In genomic region chr9:102543761-102544115, GRCm38 (mm10) we compare ENCODE assay signal across 14 mouse cellular contexts. TPM values are rescaled to one million over a fixed set of nuclear protein-coding genes. Genes with fewer than 3 reads are reported as not detected.
DNase-seq lines count a peak whose midpoint lies in the region; ATAC-seq lines count a peak whose summit lies in the region.
"Had no signal": no experiment of that assay in that cellular context is flagged by ENCODE, and none has a peak within 500 bp of the region (broad histone marks: within the 10 kb centered on the region; RNA-seq: fewer than 3 reads in every experiment).

No protein-coding gene starts in this region.

- no peak overlapping the region for H3K9ac ChIP-seq in kidney, embryonic 16.5 days (replicated peaks; ENCODE audit: low read length)
- no peak overlapping the region for H3K9ac ChIP-seq in forebrain, embryonic 12.5 days
- peak overlapping the region; percentile 78; the same call in 1 of the 2 replicates for H3K9ac ChIP-seq in hindbrain, embryonic 13.5 days
- peak overlapping the region; percentile 76 for H3K9ac ChIP-seq in midbrain, embryonic 16.5 days (ENCODE audit: low read depth, low read length)
- H3K9ac ChIP-seq in liver, embryonic 11.5 days (ENCODE audit: low read depth, low read length): no peak overlapping the region
- H3K9ac ChIP-seq: liver, embryonic 13.5 days had no signal

- ATAC-seq in kidney, embryonic 16.5 days (ENCODE audit: low FRiP score, low TSS enrichment): peak; percentile 28; the same call in 1 of the 2 replicates
- no peak; the same call in 1 of the 2 replicates for ATAC-seq in forebrain, embryonic 12.5 days (ENCODE audit: low FRiP score)
- no peak; the same call in 1 of the 2 replicates for ATAC-seq in hindbrain, embryonic 13.5 days (ENCODE audit: low FRiP score)
- peak; percentile 38 for ATAC-seq in midbrain, embryonic 16.5 days
- ATAC-seq in liver, embryonic 11.5 days (replicated peaks; ENCODE audit: low FRiP score): no peak

- DNase-seq in kidney, adult 9 months: no peak
- no peak for DNase-seq in liver, embryonic 11.5 days (ENCODE audit: low spot score)
- no peak for DNase-seq in Muller cell, postnatal 12 days (ENCODE audit: inconsistent ontology term)
- DNase-seq in left cerebral cortex, postnatal 36 days (ENCODE audit: low spot score in 2 of 2): no peak
- DNase-seq: adrenal gland, postnatal 36 days; kidney, adult 2 months; liver, embryonic 13.5 days; thymus, postnatal 36 days had no signal

- no peak overlapping the region for H3K4me2 ChIP-seq in kidney, embryonic 16.5 days (replicated peaks; ENCODE audit: low read depth, low read length)
- H3K4me2 ChIP-seq in forebrain, embryonic 12.5 days: peak overlapping the region; percentile 75
- peak overlapping the region; percentile 72; the same call in 1 of the 2 replicates for H3K4me2 ChIP-seq in hindbrain, embryonic 13.5 days
- peak overlapping the region; percentile 64; the same call in 1 of the 2 replicates for H3K4me2 ChIP-seq in midbrain, embryonic 16.5 days (ENCODE audit: low read length)
- H3K4me2 ChIP-seq in liver, embryonic 11.5 days: no peak overlapping the region
- H3K4me2 ChIP-seq: liver, embryonic 13.5 days had no signal

- H3K36me3 ChIP-seq in kidney, embryonic 16.5 days (ENCODE audit: insufficient read depth, low read length): no peaks in the 10 kb centered on the region
- no peaks in the 10 kb centered on the region for H3K36me3 ChIP-seq in forebrain, embryonic 12.5 days (replicated peaks)
- no peaks in the 10 kb centered on the region for H3K36me3 ChIP-seq in hindbrain, embryonic 13.5 days
- H3K36me3 ChIP-seq in midbrain, embryonic 16.5 days (ENCODE audit: control insufficient read depth, insufficient read depth, low read length): no peaks in the 10 kb centered on the region
- H3K36me3 ChIP-seq in liver, embryonic 11.5 days (ENCODE audit: control insufficient read depth, insufficient read depth, low read length): no peaks in the 10 kb centered on the region
- H3K36me3 ChIP-seq: liver, embryonic 13.5 days had no signal

- no peaks in the 10 kb centered on the region for H3K9me3 ChIP-seq in kidney, embryonic 16.5 days (ENCODE audit: low read length)
- H3K9me3 ChIP-seq in forebrain, embryonic 12.5 days: no peaks in the 10 kb centered on the region
- no peaks in the 10 kb centered on the region for H3K9me3 ChIP-seq in hindbrain, embryonic 13.5 days
- no peaks in the 10 kb centered on the region for H3K9me3 ChIP-seq in midbrain, embryonic 16.5 days (replicated peaks; ENCODE audit: control insufficient read depth, low read length, poor library complexity, severe bottlenecking)
- H3K9me3 ChIP-seq in liver, embryonic 11.5 days (ENCODE audit: control insufficient read depth, low read length): no peaks in the 10 kb centered on the region
- H3K9me3 ChIP-seq: liver, embryonic 13.5 days had no signal

- 64% methylated on average over 2 of the region's 2 CpGs for WGBS in kidney, embryonic 16.5 days
- 14% methylated on average over 2 of the region's 2 CpGs for WGBS in forebrain, embryonic 12.5 days
- WGBS in hindbrain, embryonic 13.5 days: 25% methylated on average over 2 of the region's 2 CpGs
- WGBS in midbrain, embryonic 16.5 days: 9% methylated on average over 2 of the region's 2 CpGs
- 72% methylated on average over 2 of the region's 2 CpGs for WGBS in liver, embryonic 11.5 days

- H3K4me1 ChIP-seq in kidney, embryonic 16.5 days (ENCODE audit: insufficient read depth, low read length): peaks cover 17% of the 10 kb centered on the region
- peaks cover 42% of the 10 kb centered on the region for H3K4me1 ChIP-seq in forebrain, embryonic 12.5 days
- peaks cover 42% of the 10 kb centered on the region for H3K4me1 ChIP-seq in hindbrain, embryonic 13.5 days (replicated peaks)
- H3K4me1 ChIP-seq in midbrain, embryonic 16.5 days (ENCODE audit: control insufficient read depth, insufficient read depth, low read length): peaks cover 44% of the 10 kb centered on the region
- no peaks in the 10 kb centered on the region for H3K4me1 ChIP-seq in liver, embryonic 11.5 days (replicated peaks; ENCODE audit: control insufficient read depth, insufficient read depth, low read length)
- H3K4me1 ChIP-seq: liver, embryonic 13.5 days had no signal

- H3K27ac ChIP-seq in kidney, embryonic 16.5 days (ENCODE audit: low read length): no peak overlapping the region
- H3K27ac ChIP-seq in forebrain, embryonic 12.5 days: peak overlapping the region; percentile 85
- peak overlapping the region; percentile 97 for H3K27ac ChIP-seq in hindbrain, embryonic 13.5 days
- H3K27ac ChIP-seq in midbrain, embryonic 16.5 days (ENCODE audit: low read length): peak overlapping the region; percentile 96
- H3K27ac ChIP-seq in liver, embryonic 11.5 days (ENCODE audit: low read depth, low read length): no peak overlapping the region
- H3K27ac ChIP-seq: liver, embryonic 13.5 days had no signal

- intact Hi-C loops in left cerebral cortex, postnatal 36 days (cut with DNase I): loop anchor here (2.0 to 10.0 kb wide), 2 partner anchors 853 to 1229 kb away; no protein-coding TSS in a partner anchor

- H3K27me3 ChIP-seq in kidney, embryonic 16.5 days (ENCODE audit: insufficient read depth, low read length): peaks cover 44% of the 10 kb centered on the region
- peaks cover 66% of the 10 kb centered on the region for H3K27me3 ChIP-seq in forebrain, embryonic 12.5 days
- H3K27me3 ChIP-seq in hindbrain, embryonic 13.5 days: peaks cover 23% of the 10 kb centered on the region
- no peaks in the 10 kb centered on the region for H3K27me3 ChIP-seq in midbrain, embryonic 16.5 days (ENCODE audit: control insufficient read depth, insufficient read depth, low read depth, low read length)
- H3K27me3 ChIP-seq in liver, embryonic 11.5 days (replicated peaks; ENCODE audit: control insufficient read depth, insufficient read depth, low read length): peaks cover 27% of the 10 kb centered on the region

- H3K4me3 ChIP-seq in kidney, embryonic 16.5 days (ENCODE audit: low read length): no peak overlapping the region
- H3K4me3 ChIP-seq in forebrain, embryonic 12.5 days (replicated peaks): no peak overlapping the region
- no peak overlapping the region for H3K4me3 ChIP-seq in hindbrain, embryonic 13.5 days
- no peak overlapping the region for H3K4me3 ChIP-seq in midbrain, embryonic 16.5 days (ENCODE audit: low read depth, low read length)
- H3K4me3 ChIP-seq in liver, embryonic 11.5 days (ENCODE audit: low read depth, low read length): no peak overlapping the region
- H3K4me3 ChIP-seq: liver, embryonic 13.5 days had no signal

RNA-seq across cellular contexts. Expression of gene Ky, which starts 38.2 kb away (rescaled TPM):
- 0.12 and 0.17 TPM in 2 replicates for polyA plus RNA-seq in kidney, embryonic 16.5 days (2015; fragmentation: Nextera tagmentation; extraction: Ambion mirVana)
- 0.08 and 0.17 TPM in 2 replicates for polyA plus RNA-seq in forebrain, embryonic 12.5 days (2016; fragmentation: Nextera tagmentation; extraction: Ambion mirVana)
- polyA plus RNA-seq in hindbrain, embryonic 13.5 days (2015; fragmentation: Nextera tagmentation; extraction: Ambion mirVana): 0.29 and 0.36 TPM in 2 replicates
- 0.51 and 0.90 TPM in 2 replicates for polyA plus RNA-seq in midbrain, embryonic 16.5 days (2015; fragmentation: Nextera tagmentation; extraction: Ambion mirVana)
- not detected in 2 replicates for polyA plus RNA-seq in liver, embryonic 11.5 days (2014; fragmentation: Nextera tagmentation; extraction: Ambion mirVana)
- total RNA-seq in left cerebral cortex, postnatal 36 days (2021): 1 to 10 TPM; 2.4 to 3.4 TPM
- total RNA-seq: megakaryocyte progenitor cell, adult 5-6 weeks; MEL had no signal

Comparison
In these comparisons a context has a peak if more than half of its experiments do, and no peak if none do; other contexts are left out.
1. ATAC-seq: peak in kidney, embryonic 16.5 days (single experiment) and midbrain, embryonic 16.5 days (single experiment); none in forebrain, embryonic 12.5 days (single experiment), hindbrain, embryonic 13.5 days (single experiment) and liver, embryonic 11.5 days (single experiment).
2. H3K27ac ChIP-seq: peak in forebrain, embryonic 12.5 days (single experiment), hindbrain, embryonic 13.5 days (single experiment) and midbrain, embryonic 16.5 days (single experiment); none in kidney, embryonic 16.5 days (single experiment) and liver, embryonic 11.5 days (single experiment).
3. H3K4me2 ChIP-seq: peak in forebrain, embryonic 12.5 days (single experiment), hindbrain, embryonic 13.5 days (single experiment) and midbrain, embryonic 16.5 days (single experiment); none in kidney, embryonic 16.5 days (single experiment) and liver, embryonic 11.5 days (single experiment).
4. H3K9ac ChIP-seq: peak in hindbrain, embryonic 13.5 days (single experiment) and midbrain, embryonic 16.5 days (single experiment); none in kidney, embryonic 16.5 days (single experiment), forebrain, embryonic 12.5 days (single experiment) and liver, embryonic 11.5 days (single experiment).